Mouse (Mus musculus) bone marrow, adult 2 months (tissue): ENCODE results near the gene Slmap.

Experiments used
- CTCF ChIP-seq: fragments of 200-500 bp; IDR thresholded peaks from 2 replicates; pipeline ENCODE4 v1.5.1; 2011; ENCODE audit warnings: low read length, control low read depth; ENCODE audit not compliant: control insufficient read depth, insufficient read depth
- POLR2A ChIP-seq: fragments of 200-500 bp; IDR thresholded peaks from 2 replicates; pipeline ENCODE4 v1.6.1; 2011; ENCODE audit warnings: low read depth, mild to moderate bottlenecking, control low read depth, low read length, borderline replicate concordance; ENCODE audit not compliant: control insufficient read depth

DNA sequence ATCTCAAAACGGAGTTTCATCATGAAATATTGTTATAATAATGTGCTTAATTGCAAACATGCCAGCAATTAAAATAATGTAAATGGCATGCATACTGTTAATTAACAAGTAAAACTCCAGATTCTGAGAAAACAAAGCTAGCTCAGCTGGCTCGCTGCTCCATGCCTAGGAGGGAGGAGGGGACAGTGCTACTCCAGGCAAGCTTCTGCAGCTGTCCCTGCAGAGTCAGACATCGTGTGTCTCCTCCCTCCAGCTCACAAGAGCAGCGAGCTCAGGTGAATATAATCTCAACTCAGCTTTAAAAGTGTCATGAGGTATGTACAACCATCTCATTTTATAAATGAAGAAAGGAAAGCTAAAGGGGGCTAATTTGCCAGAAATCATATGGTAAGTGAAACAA is 86.2 kb downstream of the Slmap start:
- TF ChIP-seq POLR2A (no peak), CTCF (no peak)
